Mouse (Mus musculus) olfactory bulb, adult 2 months (tissue): ENCODE measurements around the gene Peak1. TPM values are rescaled to one million over a fixed set of nuclear protein-coding genes. Genes with fewer than 3 reads are reported as not detected.

ENCODE experiments used
- H3K27ac ChIP-seq: fragments of 200-500 bp; 2 replicates; pipeline ENCODE4 v1.5.1; 2012; ENCODE audit warnings: low read depth, low read length; ENCODE audit not compliant: insufficient read depth
- H3K4me1 ChIP-seq: fragments of 200-500 bp; 2 replicates; pipeline ENCODE4 v1.6.1; 2012; ENCODE audit warnings: low read length; ENCODE audit not compliant: control insufficient read depth, insufficient read depth
- H3K4me3 ChIP-seq: fragments of 200-500 bp; 2 replicates; pipeline ENCODE4 v1.5.1; 2012; ENCODE audit warnings: mild to moderate bottlenecking, low read depth, low read length, moderate library complexity; ENCODE audit not compliant: insufficient read depth
- CTCF ChIP-seq: fragments of 200-500 bp; IDR thresholded peaks from 2 replicates; pipeline ENCODE4 v1.5.1; 2012; ENCODE audit warnings: low read depth, mild to moderate bottlenecking, low read length, moderate library complexity; ENCODE audit not compliant: insufficient read depth
- POLR2A ChIP-seq: fragments of 200-500 bp; IDR thresholded peaks from 2 replicates; pipeline ENCODE4 v1.6.1; 2012; ENCODE audit warnings: mild to moderate bottlenecking, low read depth, low read length, moderate library complexity; ENCODE audit not compliant: insufficient read depth
- WGBS: fragments of 180-500 bp; shearing (Covaris S2); methylation state at CpG from one replicate; pipeline ENCODE4 v1.1.7; 2018; 5-methylcytosine and 5-hydroxymethylcytosine counted together
- polyA plus RNA-seq: library from polyadenylated mRNA; stranded (reverse); fragments of >200 nt; gene quantifications from 2 replicates; pipeline ENCODE4 v1.2.4, GENCODE M21; 2012; ENCODE audit warnings: low replicate concordance; ENCODE audit not compliant: missing spikeins, insufficient read depth, insufficient read length

Peak1 gene
- polyA plus RNA-seq, 1 experiment = not detected

DNA sequence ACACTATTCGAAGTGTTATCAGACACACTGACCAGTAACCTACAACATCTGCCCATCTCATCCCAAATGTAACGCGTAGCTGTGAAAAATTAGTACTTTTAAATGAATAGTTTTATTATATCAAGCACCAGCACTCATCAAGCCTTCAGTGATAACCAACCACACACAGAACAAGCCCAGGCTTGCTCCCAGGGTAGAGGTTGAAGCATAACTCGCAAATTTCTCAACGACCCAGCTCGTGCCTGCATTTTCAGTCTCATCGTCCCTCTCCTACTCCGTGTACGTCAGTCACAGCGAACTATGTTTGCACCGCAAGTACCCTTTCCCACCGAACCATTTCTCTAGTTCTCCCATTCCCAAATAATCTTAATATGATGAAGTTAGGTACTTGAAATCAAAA is 83.5 kb downstream of the Peak1 start:
- 97% methylated on average over 12 of the region's 12 CpGs for WGBS
- no peak for TF ChIP-seq POLR2A
- TF ChIP-seq CTCF = no peak
- no peak overlapping the region for H3K27ac ChIP-seq
- H3K4me3 ChIP-seq = no peak overlapping the region
- H3K4me1 ChIP-seq = no peaks in the 10 kb centered on the region

DNA sequence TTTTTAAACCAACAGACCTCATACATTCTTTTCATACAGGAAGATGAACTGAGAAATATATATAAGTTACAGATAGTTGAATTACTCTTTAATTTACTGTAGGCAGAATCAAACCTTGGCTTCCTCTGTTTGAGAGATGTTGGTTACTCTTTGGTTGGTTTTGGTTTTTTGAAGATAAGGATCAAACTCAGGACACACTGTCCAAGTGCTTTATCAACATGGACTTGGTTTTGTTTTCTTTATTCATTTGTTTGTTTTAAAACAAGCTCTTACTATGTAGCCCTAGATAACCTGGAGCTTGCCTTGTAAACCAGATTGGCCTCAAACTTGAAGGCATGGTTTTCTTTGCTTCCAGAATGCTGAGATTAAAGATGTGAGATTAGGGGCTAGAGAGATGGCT is 85.1 kb downstream of the Peak1 start:
- TF ChIP-seq POLR2A (no peak), CTCF (no peak)
- Histone ChIP-seq H3K4me3 (no peak overlapping the region), H3K4me1 (no peaks in the 10 kb centered on the region), H3K27ac (no peak overlapping the region)

DNA sequence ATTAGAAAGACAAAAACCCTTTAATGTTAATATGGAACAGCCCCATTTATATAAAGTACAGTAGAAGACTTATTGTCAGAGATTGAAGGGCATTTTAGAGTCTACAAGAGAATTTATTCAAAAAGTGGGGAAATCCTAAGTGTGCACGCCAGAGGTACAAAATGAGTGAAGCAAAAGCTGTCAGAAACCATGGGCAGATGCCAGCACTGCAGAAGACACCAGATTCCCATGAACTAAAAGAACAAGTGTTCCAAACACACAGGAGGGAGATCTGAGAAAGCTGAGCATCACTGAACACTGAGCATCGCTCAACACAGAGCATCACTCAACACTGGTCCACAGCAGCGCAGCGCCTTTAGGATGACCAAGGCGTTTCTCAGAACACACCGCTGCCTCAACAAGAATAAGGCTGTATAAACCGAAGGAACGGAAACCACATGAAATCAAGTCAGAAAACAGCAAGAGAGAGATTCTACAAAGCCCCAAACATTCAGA is 91.3 kb downstream of the Peak1 start:
- Histone ChIP-seq H3K4me1 (no peaks in the 10 kb centered on the region), H3K4me3 (no peak overlapping the region), H3K27ac (no peak overlapping the region)
- TF ChIP-seq CTCF (no peak), POLR2A (no peak)
- 95% methylated on average over 8 of the region's 8 CpGs for WGBS

DNA sequence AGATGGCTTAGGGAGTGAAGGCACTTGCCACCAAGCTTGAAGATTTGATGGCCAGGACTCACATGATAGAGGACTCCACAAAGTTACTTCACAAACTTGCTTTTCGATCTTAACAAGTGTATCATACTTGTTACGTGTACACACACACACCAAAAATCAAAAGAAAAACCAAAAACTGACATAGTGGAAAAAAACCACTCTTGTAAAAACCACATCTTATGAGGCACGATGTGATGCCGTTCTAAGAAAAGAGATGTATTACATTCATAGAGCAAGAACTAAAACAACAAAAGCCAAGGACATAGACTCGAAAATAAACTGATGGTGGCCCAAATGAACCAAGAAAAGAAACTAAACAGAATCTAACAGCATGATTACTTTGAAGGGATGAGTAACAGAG is 92.1 kb downstream of the Peak1 start:
- TF ChIP-seq CTCF (no peak), POLR2A (no peak)
- Histone ChIP-seq H3K4me1 (no peaks in the 10 kb centered on the region), H3K27ac (no peak overlapping the region), H3K4me3 (no peak overlapping the region)
- WGBS = 96% methylated on average over 5 of the region's 5 CpGs

DNA sequence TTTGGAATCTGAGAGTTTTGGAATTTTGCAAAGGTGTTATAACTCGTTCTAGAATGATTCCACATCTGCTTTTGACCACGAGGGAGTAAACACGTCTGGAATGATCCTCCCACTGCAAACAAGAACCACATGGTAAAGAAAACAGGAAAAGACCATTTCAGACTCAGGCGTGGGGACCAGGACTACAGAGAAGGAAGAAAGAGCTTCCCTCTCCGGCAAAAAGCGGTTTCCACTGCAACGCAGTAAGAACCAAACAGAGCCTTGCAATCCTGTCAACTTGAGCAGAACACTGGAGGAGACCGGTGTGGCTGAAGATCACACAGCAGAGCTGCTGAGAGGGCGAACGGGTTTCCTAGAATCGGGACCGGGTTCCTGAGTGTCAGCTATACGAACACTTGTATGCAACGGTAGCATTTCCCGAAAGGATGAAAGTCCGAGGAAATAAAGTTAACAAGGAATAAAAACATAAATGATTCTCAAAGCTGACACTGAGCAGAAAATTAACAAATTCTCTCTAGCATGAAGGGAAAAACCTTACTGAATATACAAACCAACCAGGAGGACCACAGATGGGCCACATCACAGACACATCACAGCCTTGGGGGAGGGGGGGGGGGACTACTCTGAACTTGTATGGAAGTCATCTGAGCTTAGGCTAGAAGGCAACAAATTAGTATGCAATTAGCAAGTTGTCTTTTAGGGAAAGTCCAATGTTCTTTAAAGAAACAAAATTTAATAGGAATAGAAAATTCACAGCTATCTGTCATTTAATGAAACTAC is 93.1 kb downstream of the Peak1 start:
- TF ChIP-seq CTCF = no peak
- TF ChIP-seq POLR2A = no peak
- H3K4me1 ChIP-seq = no peaks in the 10 kb centered on the region
- WGBS = 69% methylated on average over 16 of the region's 16 CpGs
- H3K27ac ChIP-seq = no peak overlapping the region
- H3K4me3 ChIP-seq = no peak overlapping the region

DNA sequence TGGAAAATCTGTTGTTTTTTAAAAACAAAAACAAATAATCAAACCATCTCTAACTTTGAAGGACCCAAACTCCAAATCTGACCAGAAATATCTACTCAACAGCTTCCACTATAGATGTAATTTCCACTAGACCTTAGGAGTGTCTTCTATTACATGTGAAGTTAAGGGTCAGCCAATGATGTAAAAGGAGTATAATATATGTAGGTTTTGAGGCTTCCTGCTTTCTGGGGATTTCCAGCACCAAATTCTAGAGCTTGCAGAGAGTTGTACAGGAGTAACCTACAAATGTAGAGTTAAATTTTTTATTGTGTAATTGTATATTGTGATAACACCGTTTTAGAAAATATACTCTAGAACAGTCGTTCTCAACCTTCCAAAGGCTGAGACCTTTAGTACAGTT is 96.6 kb downstream of the Peak1 start:
- no peaks in the 10 kb centered on the region for H3K4me1 ChIP-seq
- WGBS = 98% methylated on average over 2 of the region's 2 CpGs
- TF ChIP-seq POLR2A = no peak
- TF ChIP-seq CTCF = no peak
- no peak overlapping the region for H3K4me3 ChIP-seq
- H3K27ac ChIP-seq = no peak overlapping the region

DNA sequence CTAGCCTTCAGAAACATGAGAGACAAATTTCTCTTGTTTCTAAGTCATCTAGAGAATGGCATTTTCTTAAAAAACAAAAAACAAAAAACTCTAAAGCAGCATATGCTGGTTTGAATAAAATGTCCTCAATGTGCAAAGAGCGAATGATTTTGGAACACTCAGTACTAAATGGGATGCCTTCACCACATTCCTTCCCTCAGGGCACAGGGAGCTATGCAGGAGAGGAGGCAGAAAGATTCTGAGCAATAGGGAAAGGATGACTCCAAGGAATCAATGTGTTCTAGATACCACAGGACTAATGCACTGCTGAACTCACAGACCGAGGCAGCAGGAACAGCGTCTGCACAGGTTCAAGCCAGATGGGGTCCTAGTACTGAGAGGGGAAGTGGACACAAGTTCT is 103.5 kb downstream of the Peak1 start:
- Histone ChIP-seq H3K4me3 (no peak overlapping the region), H3K27ac (no peak overlapping the region), H3K4me1 (no peaks in the 10 kb centered on the region)
- 93% methylated on average over 3 of the region's 3 CpGs for WGBS
- no peak for TF ChIP-seq POLR2A
- TF ChIP-seq CTCF = no peak

DNA sequence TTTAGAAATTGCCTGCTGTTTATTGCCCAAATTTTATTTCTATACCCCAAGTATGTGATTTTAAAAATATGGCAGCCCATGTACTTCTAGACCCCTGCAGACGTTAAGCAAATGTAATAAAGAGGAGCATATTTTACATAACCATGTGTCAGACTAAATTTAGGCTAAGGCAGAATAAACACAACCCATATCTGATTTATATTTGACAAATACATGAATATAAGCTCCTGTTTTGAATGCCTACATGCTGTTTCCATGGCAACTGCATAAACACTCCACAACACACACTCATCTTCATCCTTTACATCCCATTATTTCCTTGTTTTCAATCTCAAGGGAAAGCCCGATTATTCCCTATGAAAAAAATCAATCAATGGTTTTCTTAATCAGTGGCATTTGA is 108.8 kb downstream of the Peak1 start:
- 71% methylated on average over 2 of the region's 2 CpGs for WGBS
- H3K4me3 ChIP-seq = no peak overlapping the region
- no peak overlapping the region for H3K27ac ChIP-seq
- no peaks in the 10 kb centered on the region for H3K4me1 ChIP-seq
- TF ChIP-seq POLR2A (no peak), CTCF (no peak)

DNA sequence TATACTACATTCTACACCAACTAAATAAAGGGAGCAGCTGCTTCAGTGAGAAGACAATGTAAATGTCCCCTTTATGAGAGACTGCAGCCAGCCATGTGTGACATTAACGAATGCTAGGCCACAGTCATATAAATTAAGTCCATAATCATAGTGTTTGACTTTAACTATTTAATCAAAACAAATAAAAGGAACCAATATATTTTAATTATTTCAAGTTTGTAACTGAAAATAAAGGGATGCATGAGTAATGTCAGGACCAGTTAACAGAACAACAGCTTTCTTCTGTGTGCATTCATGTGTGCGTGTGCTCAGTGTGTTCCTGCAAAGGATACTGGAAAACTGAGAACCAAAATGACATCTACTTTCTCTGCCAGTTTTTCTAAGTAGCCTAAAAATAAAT is 113.3 kb downstream of the Peak1 start:
- H3K27ac ChIP-seq = no peak overlapping the region
- H3K4me1 ChIP-seq = no peaks in the 10 kb centered on the region
- no peak overlapping the region for H3K4me3 ChIP-seq
- 73% methylated on average over 2 of the region's 2 CpGs for WGBS
- no peak for TF ChIP-seq POLR2A
- no peak for TF ChIP-seq CTCF
